ENCODE assay signal across 12 mouse cellular contexts in the genomic region with DNA sequence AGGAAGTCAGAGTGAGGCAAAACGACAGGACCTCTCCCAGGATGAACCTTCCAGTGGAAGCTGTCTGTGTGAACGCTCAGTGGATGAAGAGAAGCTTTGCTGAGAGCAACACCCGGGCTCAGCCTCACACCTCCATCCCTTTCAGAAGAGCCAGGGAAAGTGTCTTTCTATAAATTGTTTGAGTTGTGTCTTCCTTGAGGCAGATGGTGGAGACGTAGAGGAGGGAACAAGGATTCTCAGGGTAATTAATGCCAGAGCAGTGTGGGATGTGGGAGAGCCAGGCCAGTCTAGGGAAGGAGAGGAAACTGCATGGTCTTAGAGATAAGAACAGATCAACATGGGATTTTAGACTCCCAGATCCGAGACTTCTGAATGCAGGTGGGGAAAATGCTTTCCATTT.
"Had no signal": no experiment of that assay in that cellular context is flagged by ENCODE, and none has a peak within 500 bp of the region (broad histone marks: within the 10 kb centered on the region; RNA-seq: fewer than 3 reads in every experiment).

No protein-coding gene starts in this region.

- DNase-seq: gastrocnemius, postnatal 14 days; gastrocnemius, postnatal 36 days; heart, adult 18-20 months; heart, postnatal 10 days; kidney, adult 11 months; kidney, adult 2 months; kidney, adult 9 months; kidney, postnatal 14 days; kidney, postnatal 36 days; layer of hippocampus, adult 9-11 months; layer of hippocampus, postnatal 36 days; left cerebral cortex, postnatal 4 days had no signal
